Mouse (Mus musculus) intestine, embryonic 16.5 days (tissue): Measurements from ENCODE around the gene Btbd9. TPM values are rescaled to one million over a fixed set of nuclear protein-coding genes. Genes with fewer than 3 reads are reported as not detected.

Source experiments
- ATAC-seq: fragments of 200-750 bp; cut with Nextera tagmentation; 2 replicates; pipeline ENCODE4 v1.8.0; 2017; ENCODE audit warnings: moderate TSS enrichment, moderate library complexity
- H3K27ac ChIP-seq: fragments of 300-500 bp; sonication (generic); 2 replicates; pipeline ENCODE4 v1.5.1; 2014; ENCODE audit warnings: mild to moderate bottlenecking, low read length
- H3K27me3 ChIP-seq: fragments of 300-500 bp; sonication (generic); replicated peaks from 2 replicates; pipeline ENCODE4 v1.6.1; 2014; ENCODE audit warnings: low read length, control low read depth, mixed read lengths; ENCODE audit not compliant: control insufficient read depth, insufficient read depth
- H3K36me3 ChIP-seq: fragments of 300-500 bp; sonication (generic); 2 replicates; pipeline ENCODE4 v1.6.1; 2014; ENCODE audit warnings: low read length, control low read depth; ENCODE audit not compliant: control insufficient read depth, insufficient read depth
- H3K4me1 ChIP-seq: fragments of 300-500 bp; sonication (generic); 2 replicates; pipeline ENCODE4 v1.6.1; 2014; ENCODE audit warnings: low read length, control low read depth, mixed read lengths; ENCODE audit not compliant: control insufficient read depth, insufficient read depth
- H3K4me2 ChIP-seq: fragments of 300-500 bp; sonication (generic); 2 replicates; pipeline ENCODE4 v1.6.1; 2014; ENCODE audit warnings: low read depth, low read length, control low read depth
- H3K4me3 ChIP-seq: fragments of 300-500 bp; sonication (generic); 2 replicates; pipeline ENCODE4 v1.5.1; 2014; ENCODE audit warnings: mild to moderate bottlenecking, low read length
- H3K9ac ChIP-seq: fragments of 300-500 bp; sonication (generic); 2 replicates; pipeline ENCODE4 v1.6.1; 2014; ENCODE audit warnings: low read depth, low read length
- H3K9me3 ChIP-seq: fragments of 300-500 bp; sonication (generic); 2 replicates; pipeline ENCODE4 v1.6.1; 2016; ENCODE audit warnings: low read length, control low read depth; ENCODE audit not compliant: control insufficient read depth
- WGBS: fragments of 180-500 bp; shearing (Covaris S2); extraction: QIAGEN DNeasy Blood & Tissue Kit; methylation state at CpG from one replicate; pipeline ENCODE4 v1.1.7; 2014; 5-methylcytosine and 5-hydroxymethylcytosine counted together
- polyA plus RNA-seq: library from polyadenylated mRNA; unstranded; fragments of >200 nt; fragmentation: Nextera tagmentation; extraction: Ambion mirVana; gene quantifications from 2 replicates; pipeline ENCODE4 v1.2.1, GENCODE M21; 2015

Btbd9 gene
- polyA plus RNA-seq, 1 experiment from 2014 or later, result 51.6 TPM

DNA sequence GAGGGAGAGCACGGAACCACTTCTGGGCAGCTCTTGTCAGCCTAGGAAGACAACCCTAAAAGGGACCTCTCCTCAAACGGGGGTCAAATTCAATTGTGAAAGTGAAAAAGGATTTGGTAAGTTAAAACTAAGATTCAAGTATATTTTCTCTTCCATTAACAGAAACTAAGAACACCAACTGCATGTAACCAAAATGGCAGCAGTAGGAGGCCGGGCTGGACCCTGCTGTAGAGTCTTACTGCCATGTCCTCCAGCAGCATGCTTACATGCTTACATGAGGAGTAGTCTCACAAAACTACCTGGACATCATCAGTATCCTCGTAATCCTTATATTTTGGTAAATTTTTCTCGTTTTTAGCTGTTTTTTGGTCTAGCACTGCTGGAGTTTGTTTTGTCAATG is 86.2 kb downstream of the Btbd9 start:
- 0 out of 2 replicates have a peak, but pooled peaks cover 5% of the 10 kb centered on the region for H3K36me3 ChIP-seq
- no peak overlapping the region for H3K4me3 ChIP-seq
- no peak overlapping the region for H3K27ac ChIP-seq
- WGBS, result 93% methylated on average over 5 of the region's 5 CpGs
- H3K4me1 ChIP-seq, result peaks cover 4% of the 10 kb centered on the region
- no peak overlapping the region for H3K4me2 ChIP-seq
- H3K27me3 ChIP-seq, result no peaks in the 10 kb centered on the region
- ATAC-seq, result no peak
- H3K9me3 ChIP-seq, result no peaks in the 10 kb centered on the region
- no peak overlapping the region for H3K9ac ChIP-seq

DNA sequence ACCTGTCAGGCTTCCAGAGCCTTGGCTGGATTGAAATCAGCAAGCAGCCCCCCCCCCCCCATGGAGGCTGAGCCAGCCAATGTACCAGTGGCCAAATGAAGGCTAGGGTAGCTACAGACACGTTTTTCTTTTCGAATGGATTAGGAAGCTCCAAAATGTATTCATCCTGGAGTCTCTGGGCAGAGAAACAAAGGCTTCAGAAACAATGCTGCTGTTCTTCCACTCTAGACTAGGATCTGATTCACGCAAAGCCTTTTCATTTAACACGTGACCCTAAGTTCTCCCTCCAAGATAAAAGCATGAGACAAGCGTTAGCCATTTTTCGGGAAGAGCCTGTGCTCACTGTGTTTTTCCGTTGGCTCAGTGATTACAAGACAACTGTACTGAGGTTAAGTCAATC is 86.7 kb downstream of the Btbd9 start:
- 84% methylated on average over 7 of the region's 7 CpGs for WGBS
- no peak overlapping the region for H3K4me2 ChIP-seq
- 0 out of 2 replicates have a peak, but pooled peaks cover 5% of the 10 kb centered on the region for H3K36me3 ChIP-seq
- no peak overlapping the region for H3K4me3 ChIP-seq
- H3K27me3 ChIP-seq, result no peaks in the 10 kb centered on the region
- no peaks in the 10 kb centered on the region for H3K9me3 ChIP-seq
- no peak overlapping the region for H3K9ac ChIP-seq
- no peak for ATAC-seq
- peaks cover 4% of the 10 kb centered on the region for H3K4me1 ChIP-seq
- H3K27ac ChIP-seq, result no peak overlapping the region

GRCm38 (mm10) chr17:30487695-30488094 is 88.6 kb downstream of the Btbd9 start:
- 85% methylated on average over 5 of the region's 5 CpGs for WGBS
- ATAC-seq, result no peak

GRCm38 (mm10) chr17:30485067-30485854 is 91.0 kb downstream of the Btbd9 start:
- 77% methylated on average over 4 of the region's 4 CpGs for WGBS
- H3K36me3 ChIP-seq, result no peaks in the 10 kb centered on the region

More at GRCm38 (mm10) chr17:30487695-30488094, 88.6 kb downstream of the Btbd9 start:
- peaks cover 4% of the 10 kb centered on the region for H3K4me1 ChIP-seq
- no peak overlapping the region for H3K27ac ChIP-seq
- no peak overlapping the region for H3K4me3 ChIP-seq
- no peaks in the 10 kb centered on the region for H3K9me3 ChIP-seq
- no peak overlapping the region for H3K4me2 ChIP-seq
- H3K36me3 ChIP-seq, result 0 out of 2 replicates have a peak, but pooled peaks cover 5% of the 10 kb centered on the region
- H3K27me3 ChIP-seq, result no peaks in the 10 kb centered on the region
- H3K9ac ChIP-seq, result no peak overlapping the region

GRCm38 (mm10) chr17:30484446-30485066 is 91.7 kb downstream of the Btbd9 start:
- no peak for ATAC-seq
- Histone ChIP-seq H3K9me3 (no peaks in the 10 kb centered on the region), H3K27ac (no peak overlapping the region), H3K4me1 (peaks cover 4% of the 10 kb centered on the region), H3K4me2 (no peak overlapping the region), H3K4me3 (no peak overlapping the region), H3K9ac (no peak overlapping the region), H3K36me3 (no peaks in the 10 kb centered on the region), H3K27me3 (no peaks in the 10 kb centered on the region)
- whole genome bisulfite sequencing, result 64% methylated on average over 1 of the region's 1 CpGs

More at GRCm38 (mm10) chr17:30485067-30485854, 91.0 kb downstream of the Btbd9 start:
- H3K27ac ChIP-seq, result no peak overlapping the region
- no peak overlapping the region for H3K9ac ChIP-seq
- H3K27me3 ChIP-seq, result no peaks in the 10 kb centered on the region
- H3K4me3 ChIP-seq, result no peak overlapping the region
- ATAC-seq, result no peak
- no peaks in the 10 kb centered on the region for H3K9me3 ChIP-seq
- no peak overlapping the region for H3K4me2 ChIP-seq
- H3K4me1 ChIP-seq, result peaks cover 4% of the 10 kb centered on the region

GRCm38 (mm10) chr17:30481766-30482165 is 94.5 kb downstream of the Btbd9 start:
- ATAC-seq, result no peak
- Histone ChIP-seq H3K9me3 (no peaks in the 10 kb centered on the region), H3K27me3 (no peaks in the 10 kb centered on the region), H3K27ac (no peak overlapping the region), H3K9ac (no peak overlapping the region), H3K4me3 (no peak overlapping the region), H3K4me2 (no peak overlapping the region), H3K36me3 (no peaks in the 10 kb centered on the region), H3K4me1 (peaks cover 4% of the 10 kb centered on the region)
- 86% methylated on average over 6 of the region's 6 CpGs for WGBS

DNA sequence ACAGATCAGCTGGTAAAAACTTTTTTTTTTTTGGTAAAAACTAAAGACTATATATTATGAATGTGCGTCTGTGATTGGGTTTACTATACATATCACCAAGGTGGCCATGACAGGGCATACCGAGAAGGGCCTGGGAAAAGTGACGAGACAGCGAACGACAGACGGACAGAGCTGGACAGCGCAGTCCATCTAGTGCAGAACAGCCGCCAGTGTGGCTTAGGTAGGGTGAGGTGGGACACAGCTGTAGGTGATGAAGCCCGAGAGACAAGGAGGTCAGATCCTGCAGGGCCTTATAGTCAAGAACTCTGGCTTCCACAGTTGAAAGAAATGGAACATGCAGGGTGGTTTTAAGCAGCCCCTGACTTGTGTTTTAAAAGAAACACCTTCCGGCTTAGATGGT is 94.9 kb downstream of the Btbd9 start:
- Histone ChIP-seq H3K4me2 (no peak overlapping the region), H3K9me3 (no peaks in the 10 kb centered on the region), H3K27me3 (no peaks in the 10 kb centered on the region), H3K27ac (no peak overlapping the region), H3K4me1 (peaks cover 4% of the 10 kb centered on the region), H3K4me3 (no peak overlapping the region), H3K36me3 (no peaks in the 10 kb centered on the region), H3K9ac (no peak overlapping the region)
- 93% methylated on average over 10 of the region's 10 CpGs for WGBS
- no peak for ATAC-seq

DNA sequence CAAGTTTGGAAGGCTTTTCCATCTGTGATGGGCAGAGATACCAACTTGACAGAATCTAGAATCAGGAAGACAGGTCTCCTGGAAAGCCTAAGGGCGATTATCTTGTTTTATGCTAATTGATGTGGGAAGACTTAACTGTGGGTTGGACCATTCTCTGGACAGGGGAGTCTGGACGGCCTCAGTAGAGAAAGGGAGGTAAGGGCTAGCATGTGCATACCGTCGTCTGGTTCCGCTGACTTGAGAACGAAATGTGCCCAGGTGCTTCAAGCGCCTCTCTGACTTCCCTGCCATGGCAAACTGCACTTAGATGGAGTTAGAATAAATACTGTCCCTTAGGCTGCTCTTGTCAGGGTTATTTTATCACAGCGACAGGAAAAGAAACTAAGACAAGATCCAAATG is 95.9 kb downstream of the Btbd9 start:
- WGBS, result 81% methylated on average over 8 of the region's 8 CpGs
- no peaks in the 10 kb centered on the region for H3K36me3 ChIP-seq
- H3K4me1 ChIP-seq, result peaks cover 3% of the 10 kb centered on the region
- H3K27ac ChIP-seq, result no peak overlapping the region
- H3K4me2 ChIP-seq, result no peak overlapping the region
- no peak for ATAC-seq
- no peaks in the 10 kb centered on the region for H3K27me3 ChIP-seq
- no peaks in the 10 kb centered on the region for H3K9me3 ChIP-seq
- no peak overlapping the region for H3K4me3 ChIP-seq
- no peak overlapping the region for H3K9ac ChIP-seq

GRCm38 (mm10) chr17:30478181-30478580 is 98.1 kb downstream of the Btbd9 start:
- 84% methylated on average over 9 of the region's 9 CpGs for WGBS
- Histone ChIP-seq H3K9ac (no peak overlapping the region), H3K27me3 (no peaks in the 10 kb centered on the region), H3K4me3 (no peak overlapping the region), H3K4me2 (no peak overlapping the region), H3K36me3 (no peaks in the 10 kb centered on the region), H3K4me1 (no peaks in the 10 kb centered on the region), H3K9me3 (no peaks in the 10 kb centered on the region), H3K27ac (no peak overlapping the region)
- ATAC-seq, result no peak
